Mouse (Mus musculus) naive thymus-derived CD4-positive, alpha-beta T cell, adult 2 months (primary cell): ENCODE results near the gene Lrrc55.

Source experiments
- DNase-seq: peaks from one replicate; pipeline ENCODE4 v3.0.0-alpha.2; 2011; ENCODE audit warnings: low read depth

Gene Lrrc55

DNA sequence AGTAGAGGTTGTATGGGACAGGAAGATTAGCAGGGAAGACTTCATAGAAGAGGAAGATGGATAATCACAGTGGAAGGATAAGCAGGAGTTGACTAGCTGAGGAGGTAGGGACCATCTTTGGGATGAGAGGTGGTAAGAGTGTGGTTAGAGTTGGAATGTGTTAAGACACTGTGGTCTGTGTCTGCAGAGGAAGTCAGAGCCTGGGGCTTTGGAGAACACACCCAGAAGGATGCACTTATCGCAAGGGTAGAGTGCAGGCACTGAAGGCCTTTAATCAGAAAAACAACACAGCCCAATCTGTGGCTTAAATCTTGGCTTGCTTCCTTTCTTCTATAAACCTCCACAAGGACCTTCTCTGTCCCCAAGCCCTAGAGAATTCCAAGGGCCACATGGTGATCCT, 28.7 kb downstream of the Lrrc55 start:
- DNase-seq, result no peak

DNA sequence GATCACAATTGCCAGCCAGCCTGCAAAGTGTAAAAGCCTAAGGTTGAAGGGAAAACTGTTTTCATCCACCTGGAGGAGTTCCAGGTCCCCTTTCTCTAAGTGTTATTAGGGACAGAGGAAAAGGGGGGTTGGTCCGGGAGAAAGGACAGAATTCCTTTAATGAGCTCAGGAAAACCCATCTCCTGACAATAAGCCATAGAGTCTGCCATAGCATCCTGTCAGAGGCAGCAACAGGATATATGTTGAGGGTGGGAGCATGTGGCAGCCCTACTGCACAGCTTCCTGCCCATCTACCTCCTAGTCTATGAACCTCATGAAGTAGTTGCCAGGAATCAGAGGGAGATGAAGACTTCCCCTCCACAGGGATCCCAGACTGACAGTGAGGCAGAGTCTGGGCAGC, 29.4 kb downstream of the Lrrc55 start:
- no peak for DNase-seq

DNA sequence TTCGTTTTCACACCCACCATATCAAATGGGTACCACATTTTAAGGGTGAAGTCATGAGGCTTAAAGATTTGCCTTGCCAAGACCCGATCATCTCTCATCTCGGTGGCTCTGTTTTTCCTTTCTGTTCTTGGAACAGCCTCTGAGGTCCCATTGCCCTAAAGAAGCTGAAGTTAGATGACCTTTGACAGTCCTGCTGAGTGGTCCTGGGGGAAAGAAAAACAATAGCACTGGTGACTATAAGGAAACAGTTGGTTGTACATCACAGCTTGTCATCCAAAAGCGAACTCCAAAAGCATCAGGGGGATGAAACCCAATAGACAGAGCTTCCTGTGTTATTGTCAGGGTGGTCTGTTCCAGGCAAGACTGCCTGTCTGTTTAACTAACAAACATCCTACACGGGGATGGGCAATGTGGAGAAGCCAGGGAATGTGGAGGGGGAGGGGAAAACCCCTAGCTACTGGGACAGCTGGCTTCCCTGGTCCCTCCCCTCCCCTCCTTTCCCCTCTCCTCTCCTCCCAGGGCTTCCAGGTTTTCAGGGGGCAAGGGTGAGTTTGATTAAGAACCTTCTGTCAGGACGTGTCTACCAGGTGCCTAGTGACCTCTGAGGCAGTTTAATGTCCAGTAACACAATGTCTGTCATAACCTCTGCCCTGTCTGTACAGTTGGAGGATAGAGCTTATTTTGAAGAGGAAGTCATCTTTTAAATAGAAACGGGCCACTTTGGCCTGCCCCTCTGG, 33.5 kb downstream of the Lrrc55 start:
- no peak for DNase-seq

DNA sequence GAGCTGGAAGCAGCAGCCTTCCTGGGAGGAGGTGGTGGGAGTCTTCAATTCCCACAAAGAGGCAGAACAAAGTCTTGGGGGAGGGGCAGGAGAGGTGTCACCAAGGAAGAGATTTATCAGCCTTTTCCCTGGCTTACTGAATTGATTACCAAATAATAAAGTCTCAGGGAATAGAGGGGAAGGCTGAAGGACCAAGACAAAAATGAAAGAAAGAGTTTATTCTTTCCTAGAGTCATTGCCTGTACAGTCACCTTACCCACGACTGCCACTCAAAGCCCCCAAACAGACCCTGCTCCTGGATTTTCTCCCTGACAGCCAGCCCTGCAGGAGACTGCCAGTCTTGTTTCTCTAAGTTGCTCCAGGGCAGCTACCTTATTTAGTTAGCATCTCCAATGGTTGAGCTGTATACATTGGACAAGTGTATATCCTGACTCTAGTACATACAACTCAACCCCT, 35.3 kb downstream of the Lrrc55 start:
- no peak for DNase-seq

DNA sequence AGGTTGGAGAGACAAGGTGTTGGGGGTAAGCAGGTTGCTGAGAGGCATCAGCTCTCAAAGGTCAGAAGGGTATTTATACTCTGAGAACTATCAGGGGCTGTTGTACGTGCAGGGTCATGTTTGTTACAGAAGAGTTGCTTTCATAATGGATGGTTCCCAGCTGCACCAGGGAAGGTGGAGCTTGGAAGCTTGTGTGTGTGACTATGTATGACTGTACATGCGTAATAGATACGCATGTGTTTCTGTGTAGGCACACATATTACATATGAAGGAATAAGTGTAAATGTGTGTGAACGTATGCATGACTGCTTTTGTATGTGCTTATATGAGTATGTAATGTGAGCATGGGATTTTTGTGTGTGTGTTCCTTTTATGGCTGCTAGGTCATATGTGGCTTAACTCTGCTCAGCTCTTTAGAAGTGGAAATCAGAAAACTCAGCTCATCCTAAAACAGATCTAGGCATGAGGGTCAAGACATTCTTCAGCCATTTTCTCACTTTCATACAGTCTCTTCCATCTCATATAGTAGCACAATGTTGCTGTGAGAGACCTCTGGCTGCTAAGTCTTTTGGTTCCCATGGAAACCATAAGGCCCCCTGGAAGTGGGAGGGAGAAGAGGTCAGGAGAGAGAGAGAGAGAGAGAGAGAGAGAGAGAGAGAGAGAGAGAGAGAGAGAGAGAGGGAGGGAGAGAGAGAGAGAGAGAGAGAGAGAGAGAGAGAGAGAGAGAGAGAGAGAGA, 35.9 kb downstream of the Lrrc55 start:
- DNase-seq, result no peak

DNA sequence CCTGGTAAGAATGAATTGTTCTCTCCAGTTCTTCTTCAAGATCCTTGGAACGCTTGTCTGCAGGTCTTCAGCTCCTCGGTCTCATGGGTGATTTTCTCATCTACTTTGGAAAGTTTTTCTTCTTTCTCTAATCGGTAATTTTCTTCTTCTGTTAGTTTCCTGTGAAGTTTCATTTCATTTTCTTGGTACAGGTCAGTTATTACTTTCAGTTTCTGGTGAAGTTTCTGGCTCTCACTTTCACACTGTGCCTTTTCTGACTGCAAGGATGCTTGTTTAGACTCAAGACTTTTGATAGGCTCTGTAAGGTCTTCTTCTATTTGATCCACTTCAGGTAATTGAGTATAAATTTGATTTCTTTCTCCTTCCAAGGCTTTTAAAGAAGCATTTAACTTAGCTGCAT, 39.6 kb downstream of the Lrrc55 start:
- no peak for DNase-seq

DNA sequence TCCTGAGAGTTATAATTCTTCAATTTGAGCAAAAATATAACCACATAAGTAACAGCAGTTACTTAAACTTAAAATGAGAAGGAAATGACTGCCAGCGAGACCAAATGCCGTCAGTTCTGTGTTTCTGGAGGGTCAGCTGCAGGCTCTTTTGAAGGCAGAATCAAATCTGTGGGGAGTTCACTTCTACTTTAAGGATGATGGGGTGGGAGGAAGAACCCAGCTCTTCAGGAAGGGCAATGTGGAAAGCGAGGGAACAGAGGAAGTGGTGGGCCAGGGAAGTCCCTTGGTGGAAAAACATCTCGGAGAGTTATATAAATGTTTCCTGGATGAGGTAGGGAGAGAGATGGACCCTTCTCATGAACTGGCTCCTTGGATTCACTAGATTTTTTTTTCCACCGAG, 40.9 kb downstream of the Lrrc55 start:
- DNase-seq, result no peak

DNA sequence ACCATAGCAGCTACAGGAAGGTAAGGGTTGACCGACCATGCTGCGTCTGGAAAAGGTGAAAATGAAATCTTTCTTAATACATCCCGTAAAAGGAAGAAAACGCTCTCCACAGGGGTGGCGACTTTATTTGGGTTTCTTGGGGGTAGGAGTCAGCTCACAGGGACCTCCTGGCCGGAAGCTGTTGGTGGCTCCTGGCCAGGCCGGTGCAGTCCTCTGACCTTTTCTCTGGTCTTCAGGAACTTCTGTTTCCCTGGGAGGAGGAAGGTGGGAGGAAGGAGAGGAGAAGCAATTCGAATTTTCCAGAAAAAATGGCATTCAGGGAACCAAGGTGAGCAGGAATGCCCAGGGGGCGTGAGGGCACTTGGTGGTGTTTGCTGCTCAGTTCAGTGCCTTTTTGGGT, 41.7 kb downstream of the Lrrc55 start:
- no peak for DNase-seq

DNA sequence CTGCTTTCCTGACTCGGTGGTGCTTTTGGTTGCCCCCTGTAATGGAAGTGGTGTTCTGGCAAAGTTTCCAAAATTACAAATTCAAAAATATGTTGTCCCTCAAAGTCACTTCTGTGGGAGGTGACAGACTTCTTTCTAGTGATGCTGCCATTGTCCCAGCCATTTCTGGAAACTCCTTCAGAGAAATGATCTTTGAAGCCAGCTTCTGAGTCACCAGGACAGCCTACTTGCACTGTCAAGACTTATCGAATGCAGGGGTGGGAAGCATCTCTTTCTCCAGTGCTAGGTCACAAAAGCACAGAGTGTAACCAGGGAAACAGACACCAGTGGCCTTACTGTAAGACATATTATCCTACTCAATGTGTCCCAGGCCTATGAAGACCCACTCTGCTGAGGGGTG, 45.8 kb downstream of the Lrrc55 start:
- DNase-seq, result no peak

DNA sequence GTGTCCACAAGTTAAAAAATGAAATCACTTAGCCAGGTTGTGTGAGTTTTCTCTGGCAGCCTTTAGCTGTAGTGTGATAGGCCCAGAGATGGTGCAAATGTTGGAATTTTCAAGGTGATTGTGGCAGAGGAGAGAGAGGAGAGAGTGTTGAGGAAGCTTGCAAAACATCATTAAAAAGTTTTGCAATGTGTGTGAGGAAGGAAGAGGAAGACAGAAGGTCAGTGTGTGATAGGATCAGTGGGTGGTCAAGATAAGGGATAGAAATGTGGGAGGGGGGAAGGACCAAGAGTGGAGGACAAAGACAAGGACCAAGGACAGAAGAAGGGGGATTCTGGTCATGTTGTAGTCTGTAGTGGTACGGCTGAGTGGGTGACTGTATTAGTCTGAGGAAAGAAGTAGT, 46.6 kb downstream of the Lrrc55 start:
- DNase-seq, result no peak

DNA sequence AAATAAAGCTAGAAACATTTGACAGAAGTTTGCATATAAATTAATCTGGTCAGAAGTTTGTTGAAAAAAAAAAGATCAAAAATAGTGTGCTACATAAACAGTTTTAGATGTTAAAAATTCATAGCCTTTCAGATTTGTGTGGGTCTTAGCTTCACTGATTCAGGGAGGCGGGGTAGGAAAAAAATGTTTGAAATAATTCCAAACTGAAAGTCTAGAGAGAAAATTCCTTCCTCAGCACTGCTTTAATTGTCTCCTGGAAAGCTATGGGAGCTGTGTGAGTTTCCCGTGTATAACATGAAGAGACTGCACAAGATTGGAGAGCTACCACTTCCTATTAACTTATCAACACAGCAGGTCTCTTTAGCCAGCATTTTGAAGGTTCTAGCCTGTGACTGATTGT, 49.5 kb downstream of the Lrrc55 start:
- no peak for DNase-seq

DNA sequence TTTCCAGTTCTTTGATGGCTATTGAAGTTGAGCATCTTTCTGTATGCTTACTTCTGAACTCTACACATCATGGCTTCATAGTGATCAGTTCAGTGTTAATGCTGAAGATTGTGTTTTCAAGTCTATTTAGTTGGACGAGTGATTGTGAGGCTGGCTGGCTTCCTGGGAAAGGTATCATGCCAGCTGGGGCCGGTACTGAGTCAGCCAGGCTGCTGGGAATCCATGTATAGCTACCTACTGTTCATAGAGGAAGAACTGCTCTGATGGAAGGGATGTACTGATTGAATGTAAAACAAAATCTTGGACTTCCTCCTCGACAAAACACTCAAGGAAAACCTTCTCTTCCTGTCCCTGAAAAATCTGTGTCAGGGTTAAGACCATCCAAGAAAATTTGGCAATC, 51.7 kb downstream of the Lrrc55 start:
- no peak for DNase-seq

DNA sequence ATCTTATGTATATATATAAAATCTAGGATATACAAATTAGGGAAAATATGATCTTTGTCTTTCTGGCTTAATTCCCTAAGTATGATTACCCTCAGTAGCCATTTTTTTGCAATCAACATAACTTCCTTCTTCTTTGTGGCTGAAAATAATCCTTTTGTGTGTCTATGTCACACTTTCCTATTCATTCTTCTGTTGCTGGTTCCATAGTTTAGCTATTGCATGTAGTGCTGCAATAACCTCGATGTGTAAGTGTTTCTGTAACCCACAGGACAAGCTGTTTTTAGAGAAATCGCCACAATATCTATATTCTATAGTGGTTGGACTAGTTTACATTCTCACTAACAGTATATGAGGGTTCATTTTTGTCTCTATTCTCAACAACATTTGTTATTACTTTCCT, 52.1 kb downstream of the Lrrc55 start:
- no peak for DNase-seq

DNA sequence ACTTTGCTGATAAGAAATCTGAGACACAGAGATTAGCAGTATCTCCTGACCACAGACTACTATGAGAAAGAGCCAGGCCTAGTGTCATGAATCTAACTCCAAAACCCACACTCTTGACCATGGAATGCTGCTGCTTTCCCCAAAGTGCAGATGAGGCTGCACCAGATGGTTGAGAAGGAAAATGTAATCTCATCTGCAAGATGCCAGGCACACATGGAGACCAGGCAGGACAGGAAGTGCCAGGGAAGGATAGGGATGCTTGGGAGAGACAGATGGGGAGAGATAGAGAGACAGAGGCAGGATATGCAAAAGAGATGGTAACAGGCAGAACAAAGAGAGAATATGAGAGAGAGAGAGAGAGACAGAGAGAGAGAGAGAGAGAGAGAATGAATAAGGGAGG, 56.2 kb downstream of the Lrrc55 start:
- no peak for DNase-seq

DNA sequence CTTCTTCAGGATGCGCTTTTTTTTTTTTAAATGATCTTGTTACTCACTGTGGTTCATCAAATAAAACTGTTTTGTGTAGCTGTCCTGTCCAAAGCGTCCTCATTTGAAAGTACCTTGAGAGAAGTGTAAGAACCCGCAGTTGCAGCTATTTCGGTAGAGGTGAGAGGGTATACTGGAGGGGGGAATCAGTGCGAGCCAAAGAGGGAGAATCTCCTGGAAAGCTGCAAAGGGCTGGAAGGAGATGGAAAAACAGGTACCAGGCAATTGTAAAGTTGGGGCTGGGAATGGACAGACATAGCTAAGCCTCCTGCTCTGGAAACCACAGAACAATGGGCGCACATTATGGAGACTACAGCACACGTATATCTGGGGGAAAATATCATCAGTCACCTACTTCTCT, 57.2 kb downstream of the Lrrc55 start:
- DNase-seq, result no peak

DNA sequence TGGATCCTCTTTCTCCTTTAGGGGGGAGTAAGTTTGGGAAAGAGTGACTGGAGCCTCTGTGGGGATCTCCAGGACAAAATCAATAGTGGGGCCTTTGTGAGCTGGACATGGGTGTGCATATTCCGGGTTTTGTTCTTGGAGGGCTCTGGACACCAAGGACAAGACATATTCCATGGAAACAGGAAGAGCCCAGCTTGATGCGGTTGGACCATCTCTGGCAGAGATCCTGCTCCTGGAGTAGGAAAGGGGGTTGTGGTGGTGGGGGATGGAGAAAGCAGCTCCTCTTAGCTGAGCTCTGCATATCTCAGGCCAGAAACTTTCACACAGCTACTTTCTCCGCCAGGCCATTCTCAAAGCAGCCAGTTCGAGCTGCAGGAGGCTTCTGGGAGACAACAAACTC, 57.6 kb downstream of the Lrrc55 start:
- no peak for DNase-seq

DNA sequence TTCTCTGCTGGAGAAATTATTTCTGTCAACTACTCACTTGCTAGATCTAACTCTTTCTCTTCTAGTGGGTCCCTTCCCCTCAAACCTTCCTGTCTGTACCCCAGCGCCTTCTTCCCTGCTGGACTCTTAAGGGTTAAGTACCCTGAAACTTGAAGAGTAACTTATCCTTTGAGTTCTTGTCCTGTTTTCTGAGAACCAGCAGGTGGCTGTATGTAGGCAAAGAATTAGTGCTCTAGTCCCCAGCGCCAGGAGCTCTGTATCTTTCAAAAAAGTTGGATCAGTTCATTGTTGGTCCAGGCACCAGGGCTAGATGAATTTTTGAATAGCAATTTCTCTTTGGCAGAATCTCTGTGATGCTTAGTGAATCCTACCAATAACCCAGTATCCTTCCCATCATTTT, 58.9 kb downstream of the Lrrc55 start:
- DNase-seq, result no peak

DNA sequence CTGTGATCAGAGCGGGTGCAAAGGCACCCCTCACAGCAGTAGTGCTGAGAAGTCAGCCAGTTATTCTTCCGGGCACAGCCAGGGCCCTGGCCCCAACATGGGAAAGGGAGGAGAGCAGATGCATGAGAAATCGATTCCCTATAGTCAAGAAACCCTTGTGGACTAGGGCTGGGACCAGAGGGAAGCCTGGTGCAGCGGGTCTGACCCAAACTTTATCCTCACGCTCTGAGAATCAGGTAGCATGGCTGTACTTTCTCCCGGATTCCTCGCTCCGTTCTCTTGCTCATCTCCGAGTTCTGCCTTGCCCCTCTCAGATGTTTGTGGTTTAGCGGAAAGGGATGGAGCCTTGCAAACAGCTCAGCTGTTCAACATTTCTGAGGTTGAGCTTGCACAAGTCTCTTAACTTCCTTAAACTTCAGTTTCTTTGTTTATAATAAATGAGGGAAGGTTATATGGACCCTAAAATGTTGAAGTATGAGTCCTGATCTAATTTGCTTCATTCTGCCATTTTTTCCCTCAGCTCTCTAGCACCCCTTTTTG, 59.3 kb downstream of the Lrrc55 start:
- DNase-seq, result no peak

DNA sequence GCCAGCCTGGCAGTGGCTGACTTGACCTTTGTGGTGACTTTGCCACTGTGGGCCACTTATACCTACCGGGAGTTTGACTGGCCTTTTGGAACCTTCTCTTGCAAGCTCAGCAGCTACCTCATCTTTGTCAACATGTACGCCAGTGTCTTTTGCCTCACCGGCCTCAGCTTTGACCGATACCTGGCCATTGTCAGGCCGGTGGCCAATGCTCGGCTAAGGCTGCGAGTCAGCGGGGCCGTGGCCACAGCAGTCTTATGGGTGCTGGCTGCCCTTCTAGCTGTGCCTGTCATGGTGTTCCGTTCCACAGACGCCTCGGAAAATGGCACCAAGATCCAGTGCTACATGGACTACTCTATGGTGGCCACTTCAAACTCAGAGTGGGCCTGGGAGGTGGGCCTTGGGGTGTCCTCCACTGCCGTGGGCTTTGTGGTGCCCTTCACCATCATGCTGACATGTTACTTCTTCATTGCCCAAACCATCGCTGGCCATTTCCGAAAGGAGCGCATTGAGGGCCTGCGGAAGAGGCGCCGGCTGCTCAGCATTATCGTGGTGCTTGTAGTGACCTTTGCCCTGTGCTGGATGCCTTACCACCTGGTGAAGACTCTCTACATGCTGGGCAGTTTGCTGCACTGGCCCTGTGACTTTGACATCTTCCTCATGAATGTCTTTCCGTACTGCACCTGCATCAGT, 60.0 kb downstream of the Lrrc55 start:
- no peak for DNase-seq

DNA sequence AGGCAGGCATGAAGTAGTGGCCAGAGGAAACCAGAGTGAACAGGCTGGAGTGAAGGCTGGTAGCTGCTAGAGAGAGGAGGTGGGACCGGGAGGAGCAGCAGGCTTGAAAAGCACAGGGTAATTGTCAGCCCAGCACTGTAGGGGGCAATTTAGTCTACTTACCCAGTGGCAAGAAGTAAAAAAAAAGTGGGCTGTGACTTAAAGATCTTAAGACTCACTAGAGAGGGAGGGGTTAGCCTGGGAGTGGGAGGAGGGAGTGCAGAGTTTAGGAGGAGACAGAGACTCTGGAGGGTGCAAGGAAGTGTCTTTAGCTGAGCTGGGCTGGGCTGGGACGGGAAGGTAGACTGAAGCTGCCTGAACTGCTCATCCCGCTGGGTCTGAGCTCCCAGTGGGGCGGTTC, 60.9 kb downstream of the Lrrc55 start, which contains the start of gene Aplnr:
Aplnr (plus strand) TSS at position 137 of the 400 bp plus-strand sequence.
- DNase-seq, result no peak

DNA sequence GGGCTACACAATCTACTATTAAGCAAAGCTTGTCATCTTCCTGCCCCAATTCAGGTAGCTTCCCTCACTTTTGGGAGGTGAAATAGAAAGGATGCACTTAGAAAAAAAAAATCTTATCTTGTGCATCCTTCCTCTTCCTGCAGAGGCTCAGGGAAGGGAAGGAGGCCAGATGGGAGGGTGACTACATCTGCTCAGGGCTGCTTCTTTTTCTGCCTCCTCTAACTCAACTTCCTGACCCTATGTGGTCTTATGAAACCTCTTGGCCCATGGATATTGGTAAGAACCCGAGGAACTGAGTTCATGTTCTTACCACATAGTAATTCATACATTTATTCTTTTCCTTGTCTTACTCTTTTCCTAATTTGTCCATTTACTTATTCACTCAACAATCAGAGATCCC, 61.9 kb downstream of the Lrrc55 start:
- no peak for DNase-seq

DNA sequence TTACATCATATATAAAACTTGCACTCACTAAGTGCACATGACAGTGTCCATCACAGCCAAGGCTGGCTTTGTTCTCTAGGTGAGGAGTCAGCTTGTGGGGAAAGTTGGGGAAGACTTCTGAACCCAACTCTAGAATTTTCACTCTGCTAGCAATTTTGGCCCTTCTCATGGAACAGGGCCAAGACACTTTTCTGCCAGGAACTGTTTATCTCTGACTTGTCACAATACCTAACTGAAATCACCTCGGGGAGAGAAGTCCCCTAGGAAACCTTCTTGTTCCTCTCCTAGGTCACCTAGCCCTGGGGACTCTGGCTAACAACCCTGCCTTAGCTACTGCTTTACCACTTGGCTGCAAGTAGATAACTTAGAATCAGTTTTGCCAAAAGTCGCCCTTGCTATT, 64.8 kb downstream of the Lrrc55 start:
- DNase-seq, result no peak

DNA sequence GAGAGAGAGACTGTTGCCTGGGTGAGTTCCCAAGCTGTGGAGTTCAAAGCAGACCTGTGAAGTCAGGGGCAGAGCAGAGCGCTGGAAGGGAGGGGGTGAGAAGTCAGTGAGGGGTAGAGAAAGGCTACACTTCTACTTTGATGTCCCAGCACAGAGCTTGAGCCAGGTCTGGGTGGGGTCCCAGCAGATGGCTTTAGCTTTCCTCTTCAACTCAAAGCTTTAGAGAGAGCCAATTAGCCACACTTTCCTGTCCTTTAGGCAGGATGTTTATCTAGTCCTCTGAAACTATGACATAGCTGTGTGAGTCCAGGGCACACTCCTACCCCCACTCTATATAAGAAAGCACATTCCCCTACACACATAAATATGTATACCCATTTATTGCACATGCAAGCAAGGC, 65.3 kb downstream of the Lrrc55 start:
- DNase-seq, result no peak
